Mouse (Mus musculus) Muller cell, postnatal 12 days (primary cell): ENCODE data around the gene Slc38a3.

Source experiments
- DNase-seq: peaks from one replicate; pipeline ENCODE4 v3.0.0-alpha.2; 2015; ENCODE audit errors: inconsistent ontology term

Gene Slc38a3

GRCm38 (mm10) chr9:107619546-107619879 is 49.8 kb downstream of the Slc38a3 start:
- DNase-seq, result peak; percentile 89

DNA sequence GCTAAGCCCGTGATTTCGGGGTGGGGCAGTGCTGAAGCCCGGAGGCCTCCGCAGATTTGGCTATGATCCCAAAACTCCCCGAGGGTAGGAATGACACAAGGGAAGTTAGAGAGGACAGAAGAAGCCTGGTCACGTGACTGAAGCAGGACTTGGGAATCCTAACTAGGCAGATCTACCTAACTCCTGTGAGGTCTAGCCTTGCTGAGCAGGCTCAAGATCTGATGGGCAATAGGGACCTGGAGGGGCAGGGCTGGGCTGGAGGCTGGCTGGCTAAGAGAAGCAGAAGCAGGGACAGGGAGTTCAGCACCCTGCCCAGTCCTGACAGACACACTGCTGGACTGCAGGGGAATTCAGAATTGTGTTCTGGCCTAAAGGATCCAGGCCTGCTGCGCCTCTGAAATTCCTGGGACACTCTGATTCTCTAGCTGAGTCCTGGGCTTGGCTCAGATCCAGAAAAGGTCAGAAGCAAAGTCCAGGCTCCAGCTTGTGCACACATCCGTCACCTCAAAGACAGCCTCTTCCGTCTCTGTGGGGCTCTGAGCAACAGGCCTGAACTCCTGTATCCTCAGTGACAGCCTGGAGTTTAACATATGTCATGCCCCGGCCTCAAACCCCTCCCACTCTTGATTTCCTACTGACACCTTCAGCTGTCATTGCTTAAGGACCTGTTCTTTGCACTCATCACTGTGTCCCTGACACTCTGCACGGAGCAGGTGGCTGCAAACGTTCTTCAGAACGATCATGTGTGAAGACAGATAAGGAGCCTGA is 50.4 kb downstream of the Slc38a3 start:
- peak; percentile 81 for DNase-seq

DNA sequence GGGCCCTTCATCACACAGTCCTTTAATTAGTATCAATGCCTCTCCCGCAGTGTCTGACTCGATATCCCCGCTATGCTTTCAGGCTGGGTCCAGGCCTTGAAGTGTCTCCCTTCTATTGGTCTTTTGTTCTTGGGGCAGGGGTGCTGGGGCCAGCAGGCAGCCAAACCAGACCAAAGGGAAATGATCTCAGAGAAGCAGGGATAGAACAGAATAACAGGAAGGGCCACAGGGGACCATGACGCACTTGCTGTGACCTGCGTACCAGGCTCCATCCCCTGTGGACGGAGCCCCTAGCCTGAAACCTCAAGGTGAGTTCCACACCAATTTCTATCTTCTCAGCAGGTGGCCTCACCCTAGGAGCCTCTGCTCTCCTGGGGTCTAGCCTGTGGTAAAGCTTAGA is 51.2 kb downstream of the Slc38a3 start:
- DNase-seq, result no peak

GRCm38 (mm10) chr9:107617461-107617860 is 51.9 kb downstream of the Slc38a3 start:
- DNase-seq, result no peak

DNA sequence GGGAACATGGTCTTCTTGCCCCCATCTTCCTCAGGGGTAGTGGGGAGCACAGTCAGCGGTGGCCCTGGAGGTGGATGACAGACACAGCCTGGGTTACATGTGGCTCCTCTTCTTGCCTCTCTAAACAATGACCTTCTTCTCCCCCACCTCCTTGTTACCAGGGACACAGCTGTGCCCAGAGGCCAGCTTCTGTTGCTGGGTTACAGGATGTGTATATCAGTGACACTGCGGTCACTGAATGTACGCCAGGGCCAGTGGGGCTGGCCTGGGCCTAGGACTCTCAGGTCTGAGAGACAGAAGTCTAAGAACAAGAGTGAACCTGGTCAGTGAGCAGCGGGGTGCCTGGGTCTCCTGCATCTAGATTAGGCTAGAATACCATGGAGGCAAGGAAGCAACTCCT is 54.3 kb downstream of the Slc38a3 start:
- peak; percentile 66 for DNase-seq

GRCm38 (mm10) chr9:107612945-107613569 is 56.3 kb downstream of the Slc38a3 start:
- no peak for DNase-seq

DNA sequence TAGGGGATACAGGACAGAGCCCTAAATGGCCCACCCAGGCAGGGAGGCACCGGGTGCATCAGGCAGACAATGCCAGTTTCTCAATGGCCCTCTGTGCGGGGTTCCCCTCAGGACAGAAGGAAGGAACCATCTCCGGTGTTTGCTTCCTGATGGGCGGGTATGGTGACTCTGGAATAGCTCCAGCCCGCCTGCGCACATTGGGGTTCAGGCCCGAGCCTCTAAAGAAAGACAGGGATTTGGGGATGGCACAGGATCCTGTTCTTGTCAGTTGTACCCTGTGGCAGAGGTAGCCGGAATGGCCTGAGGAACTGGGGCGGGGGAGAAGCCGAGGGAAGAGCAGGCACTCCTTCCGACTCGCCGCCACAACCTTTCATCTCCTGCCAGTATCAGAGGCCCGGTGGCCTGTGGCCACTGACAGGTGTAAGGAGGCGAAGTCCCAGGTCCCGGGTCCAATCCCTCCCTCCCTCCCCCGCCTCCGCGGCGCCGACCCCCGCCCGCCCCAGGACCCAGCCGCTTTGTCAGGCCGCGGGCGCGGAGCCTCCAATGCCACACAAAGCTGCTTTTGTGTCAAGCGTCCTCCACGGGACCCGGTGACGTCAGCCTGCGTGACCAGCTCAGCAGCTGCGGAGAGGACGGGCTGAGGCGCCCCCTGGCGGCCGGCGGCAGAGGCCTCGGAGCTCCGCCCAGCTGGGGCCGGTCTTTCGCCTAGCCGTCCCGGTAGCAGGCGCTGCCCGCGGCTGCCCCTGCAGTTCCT is 57.0 kb downstream of the Slc38a3 start:
- peak; percentile 99 for DNase-seq

DNA sequence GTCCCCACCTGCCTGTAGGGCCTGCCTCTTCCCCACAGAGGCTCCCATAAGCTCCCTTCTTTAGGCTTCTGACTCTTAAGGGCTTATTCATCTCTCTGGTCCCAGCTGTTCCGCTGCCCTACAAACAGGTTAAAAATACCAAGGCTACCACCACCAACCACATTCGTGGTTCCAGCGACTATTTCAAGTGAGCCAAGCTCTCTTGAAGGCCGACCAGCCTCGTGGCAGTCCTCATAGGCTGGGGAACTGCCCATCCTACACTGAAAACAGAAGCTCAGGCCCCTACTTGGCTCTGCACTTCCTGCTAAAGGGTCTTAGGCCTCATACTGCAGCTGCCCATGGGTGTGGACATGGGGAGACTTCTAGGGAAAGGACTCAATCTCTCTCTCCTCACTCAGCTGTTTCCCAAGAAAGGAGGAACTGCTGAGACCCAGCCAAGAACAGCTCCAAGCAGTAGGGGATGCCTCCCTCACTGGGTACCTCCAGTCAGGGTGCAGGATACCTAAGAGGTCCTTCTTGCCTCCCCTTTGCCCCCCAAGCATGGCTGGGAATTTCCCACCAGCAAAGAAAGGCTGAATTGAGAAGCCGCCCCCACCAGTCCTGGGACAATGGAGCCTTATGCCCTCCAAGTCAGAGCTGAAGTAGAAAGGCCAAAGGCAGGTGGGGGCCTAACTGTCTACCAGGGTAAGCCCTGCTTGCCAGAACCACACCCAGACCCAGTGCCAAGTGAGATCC is 57.7 kb downstream of the Slc38a3 start:
- no peak for DNase-seq

GRCm38 (mm10) chr9:107609433-107609830 is 59.9 kb downstream of the Slc38a3 start:
- no peak for DNase-seq

GRCm38 (mm10) chr9:107608741-107609432 is 60.4 kb downstream of the Slc38a3 start, which contains the start of gene Sema3b:
Gene Sema3b, minus strand, starts transcription at chr9:107609229.
- DNase-seq, result peak; percentile 82

- DNase-seq, result no peak
These were observed 61.6 kb downstream of the Slc38a3 start for GRCm38 (mm10) chr9:107607653-107608245.

DNA sequence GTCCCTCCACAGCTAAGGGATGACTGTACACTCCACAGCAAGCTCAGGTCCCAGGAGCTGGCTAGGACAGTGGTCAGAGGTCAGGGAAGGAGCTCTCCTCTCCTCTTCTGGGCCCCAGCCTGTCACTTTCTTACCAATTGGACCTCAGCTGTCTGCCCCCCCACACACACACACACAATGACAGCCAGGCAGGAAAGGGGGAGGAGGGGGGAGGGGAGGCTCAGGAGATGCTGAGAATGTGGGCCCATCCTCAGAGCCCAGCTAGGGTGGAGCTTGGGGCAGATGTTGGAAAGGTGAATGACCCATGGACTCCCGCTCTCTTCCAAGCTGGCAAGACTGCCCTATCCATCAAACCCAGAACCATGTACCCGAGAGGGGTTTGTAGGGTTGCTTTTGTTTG is 62.3 kb downstream of the Slc38a3 start:
- no peak for DNase-seq

- DNase-seq, result peak; percentile 64
These were observed 62.7 kb downstream of the Slc38a3 start for GRCm38 (mm10) chr9:107606591-107606990.

GRCm38 (mm10) chr9:107605041-107605661 is 64.2 kb downstream of the Slc38a3 start:
- no peak for DNase-seq

DNA sequence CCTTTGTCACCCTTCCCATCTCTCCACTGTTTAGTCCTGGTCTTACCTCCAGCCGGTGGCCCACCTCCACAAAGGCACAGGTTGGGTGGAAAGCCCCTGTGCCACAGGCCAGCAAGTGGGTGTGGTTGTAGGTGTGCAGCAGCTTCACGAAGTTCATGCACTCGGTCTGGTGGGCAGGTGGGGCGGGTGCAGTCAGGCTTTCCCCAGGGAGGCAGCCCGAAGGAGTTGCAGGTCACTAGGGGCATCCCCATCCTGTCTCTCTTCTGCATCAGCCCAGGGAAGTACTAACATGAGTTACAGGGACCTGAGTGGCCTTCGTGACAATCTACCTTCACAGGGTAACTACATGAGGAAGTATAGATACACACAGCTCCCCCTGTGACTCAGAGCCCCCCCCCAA is 66.1 kb downstream of the Slc38a3 start:
- no peak for DNase-seq

- peak; percentile 81 for DNase-seq
These were observed 67.2 kb downstream of the Slc38a3 start for GRCm38 (mm10) chr9:107602068-107602648.

DNA sequence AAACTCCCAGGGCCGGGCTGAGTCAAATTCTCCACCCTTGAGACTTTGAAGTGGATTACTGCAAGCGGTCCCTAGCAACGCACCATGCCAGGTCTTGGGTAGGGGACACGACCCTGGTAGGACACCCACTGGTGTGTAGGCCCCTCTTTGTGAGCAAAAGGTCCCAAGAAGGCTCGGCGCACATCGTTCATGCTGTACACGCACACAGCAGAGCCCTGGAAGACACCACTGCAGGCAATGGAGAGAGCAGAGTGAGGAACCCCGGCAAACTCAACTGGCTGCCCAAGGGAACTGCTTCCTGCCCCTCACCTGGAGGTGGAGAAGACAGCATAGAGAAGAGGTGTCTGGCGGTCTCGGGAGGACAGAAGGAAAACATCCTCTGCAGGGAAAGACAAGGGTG is 68.1 kb downstream of the Slc38a3 start:
- DNase-seq, result no peak

- no peak for DNase-seq
These were observed 68.6 kb downstream of the Slc38a3 start for GRCm38 (mm10) chr9:107600745-107601144.
